23 mouse cellular contexts compared by ENCODE assay signal in genomic region chr13:53911846-53912245, GRCm38 (mm10).
"Had no signal": no experiment of that assay in that cellular context is flagged by ENCODE, and none has a peak within 500 bp of the region (broad histone marks: within the 10 kb centered on the region; RNA-seq: fewer than 3 reads in every experiment).

No protein-coding gene starts in this region.

- H3K27me3 ChIP-seq: heart, embryonic 12.5 days; hindbrain, embryonic 12.5 days; intestine, embryonic 15.5 days; limb, embryonic 12.5 days had no signal

- H3K4me2 ChIP-seq: heart, embryonic 12.5 days; hindbrain, embryonic 12.5 days; hindbrain, embryonic 14.5 days; intestine, embryonic 15.5 days; limb, embryonic 12.5 days had no signal

- H3K4me1 ChIP-seq: intestine, embryonic 15.5 days; limb, embryonic 10.5 days; limb, embryonic 12.5 days had no signal

- ATAC-seq: hindbrain, embryonic 16.5 days; inflammation-experienced regulatory T-cells, adult 6 months; intestine, embryonic 15.5 days; intestine, postnatal 0 days had no signal

- DNase-seq: gastrocnemius, adult 2 months; gastrocnemius, postnatal 10 days; gastrocnemius, postnatal 25 days; heart, adult 18-20 months; heart, postnatal 10 days; heart, postnatal 4 days; kidney, adult 18-20 months; kidney, adult 8-10 months; kidney, postnatal 10 days; kidney, postnatal 25 days; kidney, postnatal 4 days had no signal

- H3K9me3 ChIP-seq: heart, embryonic 12.5 days; hindbrain, embryonic 10.5 days; hindbrain, embryonic 12.5 days; intestine, embryonic 15.5 days; limb, embryonic 10.5 days; limb, embryonic 12.5 days had no signal

- H3K36me3 ChIP-seq: heart, embryonic 12.5 days; hindbrain, embryonic 10.5 days; hindbrain, embryonic 12.5 days; intestine, embryonic 15.5 days; limb, embryonic 10.5 days; limb, embryonic 12.5 days had no signal

- H3K4me3 ChIP-seq: gastrocnemius, adult 2 months; heart, embryonic 12.5 days; hindbrain, embryonic 10.5 days; hindbrain, embryonic 12.5 days; intestine, embryonic 15.5 days; layer of hippocampus, adult 2 months; left cerebral cortex, adult 2 months; limb, embryonic 10.5 days; limb, embryonic 12.5 days had no signal

- H3K27ac ChIP-seq: gastrocnemius, adult 2 months; hindbrain, embryonic 10.5 days; hindbrain, embryonic 12.5 days; hindbrain, embryonic 14.5 days; intestine, embryonic 15.5 days; layer of hippocampus, adult 2 months; left cerebral cortex, adult 2 months; limb, embryonic 10.5 days; limb, embryonic 12.5 days had no signal

- H3K9ac ChIP-seq: heart, embryonic 12.5 days; hindbrain, embryonic 12.5 days; hindbrain, embryonic 14.5 days; intestine, embryonic 15.5 days; limb, embryonic 12.5 days had no signal
